Mouse (Mus musculus) thymus, postnatal 4 days (tissue): ENCODE data around the gene Arhgap40.

ENCODE experiments used
- DNase-seq: peaks from one replicate; pipeline ENCODE4 v3.0.0; 2021

The Arhgap40 gene

DNA sequence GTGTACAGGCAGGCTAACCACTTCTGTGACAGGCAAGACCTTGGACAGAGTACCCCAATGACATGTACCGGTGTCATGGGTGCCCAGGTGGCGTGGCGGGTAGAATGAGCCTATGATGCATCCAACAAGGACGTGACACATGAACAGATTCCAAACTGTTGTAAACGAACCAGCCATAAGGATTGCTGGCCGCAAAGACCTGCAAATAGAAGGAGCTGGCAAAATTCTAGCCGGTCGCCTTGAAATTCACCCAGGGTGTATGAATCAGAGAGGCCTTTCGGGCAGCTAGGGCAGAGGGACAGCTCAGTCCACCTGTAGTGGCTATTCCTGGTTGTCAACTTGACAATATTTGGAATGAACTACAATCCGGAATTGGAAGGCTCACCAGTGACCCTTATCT is 41.8 kb downstream of the Arhgap40 start:
- DNase-seq, result no peak

DNA sequence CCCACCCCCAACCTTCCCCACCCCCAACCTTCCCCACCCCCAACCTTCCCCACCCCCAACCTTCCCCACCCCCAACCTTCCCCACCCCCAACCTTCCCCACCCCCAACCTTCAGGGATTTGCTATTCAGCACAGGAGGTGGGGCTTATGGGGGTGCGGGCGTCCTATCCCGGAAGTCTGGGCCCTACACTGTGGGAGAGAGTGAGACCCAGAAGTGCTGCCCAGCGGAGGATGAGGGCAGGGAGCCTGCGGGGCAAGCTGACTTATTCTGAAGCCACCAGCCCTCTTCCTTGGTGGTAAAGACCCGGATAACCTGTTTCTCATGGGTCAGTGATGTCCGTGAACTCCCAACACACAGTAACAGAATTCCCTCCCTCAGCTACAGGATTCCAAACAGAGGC is 42.7 kb downstream of the Arhgap40 start:
- peak; percentile 31 for DNase-seq

DNA sequence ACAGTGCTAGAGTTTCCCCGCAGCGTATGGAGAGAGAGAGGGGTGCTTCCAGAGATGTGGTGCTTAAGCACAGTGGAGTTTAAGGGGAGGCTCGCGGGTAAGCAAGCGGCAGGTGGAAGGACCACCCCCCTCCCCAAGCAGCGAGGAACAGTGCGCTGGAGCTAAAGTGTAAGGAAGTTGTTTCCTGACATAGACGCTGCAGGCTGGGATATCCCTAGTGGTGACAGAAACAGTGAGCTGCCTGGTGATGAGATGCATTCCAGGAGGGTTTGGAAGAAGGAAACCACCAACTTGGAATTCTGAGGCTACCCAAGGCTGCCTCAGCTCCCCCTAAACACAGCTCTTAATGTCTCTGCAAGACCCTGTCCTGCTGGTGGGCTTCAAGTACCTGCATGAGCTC is 43.2 kb downstream of the Arhgap40 start:
- DNase-seq, result no peak

DNA sequence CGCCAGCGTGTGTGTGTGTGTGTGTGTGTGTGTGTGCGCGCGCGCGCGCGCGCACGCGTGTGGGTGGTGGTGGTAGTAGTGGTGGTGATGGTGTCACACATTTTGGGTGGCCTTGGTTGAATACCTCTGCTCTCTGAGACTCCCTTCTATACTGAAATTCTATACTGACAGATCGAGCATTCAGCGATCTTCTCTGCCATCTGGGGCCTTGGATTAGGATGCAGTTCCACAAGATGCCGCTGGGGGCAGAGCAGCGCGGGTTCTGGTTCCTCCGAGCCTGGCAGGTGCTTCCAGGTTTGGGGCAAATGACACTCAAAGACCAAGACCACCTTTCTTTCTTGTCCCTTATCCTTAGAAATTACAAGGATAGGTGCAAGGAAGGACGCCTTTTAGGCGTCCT is 43.6 kb downstream of the Arhgap40 start:
- DNase-seq, result peak; percentile 87

DNA sequence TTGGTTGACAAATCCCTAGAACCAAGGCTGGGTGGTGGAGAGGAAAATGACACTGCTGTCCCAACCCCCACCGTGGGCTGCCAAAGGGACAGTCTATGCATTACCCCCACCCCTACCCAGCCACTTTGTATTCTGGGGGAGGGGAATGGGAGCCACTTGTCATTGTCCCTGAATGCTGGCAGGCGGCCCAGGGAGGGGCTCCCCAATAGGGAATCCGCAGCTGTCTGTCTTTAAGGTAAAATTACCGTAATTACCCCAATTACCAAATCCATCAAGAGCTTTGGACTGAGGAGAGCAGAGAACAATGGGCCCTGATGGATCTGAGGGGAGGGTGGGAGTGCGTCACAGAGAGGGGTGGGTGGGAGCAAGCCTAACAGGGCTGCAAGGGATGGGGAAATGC is 44.2 kb downstream of the Arhgap40 start:
- no peak for DNase-seq

DNA sequence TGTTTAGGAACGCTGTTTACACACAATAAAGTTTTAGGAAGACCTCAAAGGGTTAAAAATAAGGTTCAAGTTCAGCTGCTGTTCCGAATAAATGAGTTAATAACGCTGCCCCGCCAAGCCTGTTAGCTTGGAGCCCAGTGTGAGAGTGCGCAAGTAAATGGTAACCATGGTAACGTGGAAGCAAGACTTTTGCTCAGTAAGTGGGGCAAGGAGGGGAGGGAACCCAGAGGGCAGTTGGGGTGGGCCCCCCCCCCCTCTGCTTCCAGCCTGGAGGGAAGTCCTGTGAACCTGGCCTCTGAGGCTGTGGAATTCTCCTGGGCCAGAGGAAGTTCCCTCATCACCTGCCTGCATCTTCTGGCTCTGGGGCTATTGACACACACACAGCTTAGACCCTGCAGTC is 47.3 kb downstream of the Arhgap40 start:
- no peak for DNase-seq

DNA sequence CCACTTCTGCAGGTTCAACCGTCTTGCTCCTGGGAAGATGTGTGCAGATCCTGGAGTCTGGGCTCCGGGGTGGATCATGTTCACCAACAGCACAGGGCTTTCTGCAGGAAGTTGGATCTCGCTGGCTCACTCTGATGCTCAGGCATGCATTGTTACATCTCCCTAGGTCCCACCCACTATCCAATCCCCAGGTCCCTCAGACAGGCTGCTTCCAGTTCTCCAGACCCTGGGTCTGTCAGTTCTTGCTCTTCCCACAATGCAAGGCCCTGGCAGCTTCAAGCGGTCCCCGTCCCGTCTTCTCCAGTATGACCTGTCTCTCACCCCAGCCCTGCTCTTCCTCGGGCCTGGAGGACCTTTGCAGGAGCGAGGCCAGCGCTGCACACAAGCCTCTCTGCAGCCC is 48.2 kb downstream of the Arhgap40 start:
- DNase-seq, result no peak

DNA sequence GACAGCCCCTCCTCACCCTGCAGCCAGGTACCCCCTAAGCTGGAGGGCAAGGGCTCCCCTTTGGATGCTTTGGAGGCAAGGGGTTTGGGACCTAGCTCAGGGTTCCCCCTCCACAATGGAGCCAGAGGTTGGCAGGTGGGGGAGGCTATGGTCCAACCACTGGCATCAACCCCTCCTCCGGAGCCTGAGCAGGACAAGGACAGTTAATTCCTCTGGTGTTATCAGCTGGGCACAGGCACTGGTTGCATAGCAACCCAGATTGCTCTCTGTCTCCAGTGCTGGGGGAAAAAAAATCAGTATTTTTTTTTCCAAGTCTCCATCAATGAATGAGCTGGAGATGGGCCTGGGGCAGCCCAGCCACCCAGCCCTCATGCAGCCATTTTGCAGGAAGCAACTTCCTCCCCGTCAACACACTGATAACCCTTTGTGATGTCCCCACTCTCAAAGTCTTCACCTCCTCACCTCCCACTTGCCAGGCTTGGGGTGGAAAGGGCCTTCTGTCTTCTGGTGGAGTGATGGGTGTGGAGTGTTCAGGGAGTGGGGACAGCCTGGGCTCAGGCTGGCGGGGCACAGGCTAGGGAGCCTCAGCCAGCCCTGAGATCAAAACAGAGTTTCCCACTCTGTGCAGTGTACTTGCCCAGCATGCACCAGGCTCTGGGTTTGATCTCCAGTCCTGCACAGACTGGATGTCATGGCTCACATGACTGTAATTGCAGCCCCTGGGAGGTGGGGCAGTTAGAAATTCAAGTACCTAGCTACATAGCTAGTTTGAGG is 49.0 kb downstream of the Arhgap40 start:
- no peak for DNase-seq

DNA sequence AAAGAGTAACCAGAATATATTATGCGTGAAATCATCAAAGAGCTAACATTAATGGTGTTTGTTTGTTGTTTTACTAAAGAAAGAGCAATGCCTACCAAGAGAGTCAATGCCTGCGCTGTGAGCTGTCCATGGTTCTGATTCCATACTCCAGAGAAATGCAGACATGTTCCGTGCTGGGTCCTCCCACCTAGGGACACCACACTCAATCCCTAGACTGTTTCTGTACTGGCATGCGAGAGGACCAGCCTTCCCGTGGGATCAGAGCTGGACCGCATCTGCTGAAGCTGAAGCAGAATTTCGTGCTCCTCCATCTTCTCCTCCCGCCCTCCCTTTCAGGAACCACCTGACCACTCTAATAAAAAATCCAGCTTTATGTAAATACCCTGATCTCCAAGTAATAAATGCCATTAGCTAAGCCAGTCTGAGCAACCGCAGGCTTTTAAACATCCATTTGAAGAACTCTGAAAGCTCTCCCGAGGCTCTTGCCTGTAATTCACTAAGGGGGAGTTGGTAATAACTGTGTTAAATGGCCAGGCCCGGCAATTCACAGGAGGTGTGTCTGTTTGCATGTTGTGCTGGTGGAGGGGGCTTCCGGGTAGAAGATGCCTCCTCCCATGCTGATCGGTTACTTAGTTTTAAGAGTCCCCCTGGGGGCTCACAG is 58.0 kb downstream of the Arhgap40 start:
- peak; percentile 54 for DNase-seq

DNA sequence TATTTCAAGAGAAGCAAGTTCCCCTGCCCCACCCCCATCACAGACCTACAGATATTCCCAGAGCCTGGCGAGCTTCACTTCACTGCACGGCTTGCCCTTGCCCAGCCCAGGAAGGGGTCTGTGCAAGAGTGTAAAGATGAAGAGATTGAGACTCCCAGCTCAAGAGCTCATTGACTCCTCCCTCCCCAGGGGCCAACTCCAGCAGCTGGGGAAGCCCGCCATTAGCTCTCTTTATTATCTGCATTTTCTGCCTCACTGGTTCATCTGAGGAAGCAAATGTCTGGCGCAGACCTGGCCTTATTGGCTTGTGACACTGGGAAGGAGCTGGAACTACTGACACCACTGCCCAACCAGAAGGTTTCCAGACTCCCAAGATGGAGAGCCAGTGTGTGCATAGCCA is 67.4 kb downstream of the Arhgap40 start:
- no peak for DNase-seq

DNA sequence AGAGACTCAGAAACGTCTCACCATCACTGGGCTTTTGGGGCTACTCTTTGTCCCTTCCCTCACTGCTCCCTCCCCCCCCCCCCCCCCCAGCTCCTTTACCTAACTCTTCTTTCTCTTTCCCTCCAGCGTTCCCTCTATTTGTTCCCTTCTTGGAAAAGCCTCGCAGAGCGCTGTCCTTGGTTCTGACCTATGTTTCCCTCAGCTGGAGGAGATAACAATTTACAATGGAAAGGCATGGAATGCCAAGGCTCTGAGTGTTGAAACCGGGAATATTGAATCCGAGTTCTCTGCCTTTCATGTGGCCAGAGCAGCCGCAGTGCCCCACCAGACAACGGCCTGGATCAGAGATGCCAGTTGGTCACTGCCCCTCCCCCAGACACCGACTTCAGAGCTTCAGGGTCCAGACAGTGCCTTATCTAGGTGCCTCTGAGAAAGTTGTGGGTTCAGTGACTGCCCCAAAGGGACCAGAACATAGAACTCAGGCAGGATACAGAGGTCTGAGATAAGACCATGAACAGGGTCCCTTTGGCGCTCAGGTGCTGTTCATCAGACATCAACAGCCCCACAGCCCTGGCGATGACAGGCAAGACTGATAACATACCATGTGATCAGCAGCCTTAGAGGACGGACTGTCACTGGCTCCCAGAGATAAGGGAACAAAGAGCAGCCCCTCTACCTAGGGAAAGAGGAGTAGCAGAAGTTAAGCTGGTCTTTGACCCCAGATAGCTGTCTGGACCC is 72.2 kb downstream of the Arhgap40 start:
- no peak for DNase-seq

DNA sequence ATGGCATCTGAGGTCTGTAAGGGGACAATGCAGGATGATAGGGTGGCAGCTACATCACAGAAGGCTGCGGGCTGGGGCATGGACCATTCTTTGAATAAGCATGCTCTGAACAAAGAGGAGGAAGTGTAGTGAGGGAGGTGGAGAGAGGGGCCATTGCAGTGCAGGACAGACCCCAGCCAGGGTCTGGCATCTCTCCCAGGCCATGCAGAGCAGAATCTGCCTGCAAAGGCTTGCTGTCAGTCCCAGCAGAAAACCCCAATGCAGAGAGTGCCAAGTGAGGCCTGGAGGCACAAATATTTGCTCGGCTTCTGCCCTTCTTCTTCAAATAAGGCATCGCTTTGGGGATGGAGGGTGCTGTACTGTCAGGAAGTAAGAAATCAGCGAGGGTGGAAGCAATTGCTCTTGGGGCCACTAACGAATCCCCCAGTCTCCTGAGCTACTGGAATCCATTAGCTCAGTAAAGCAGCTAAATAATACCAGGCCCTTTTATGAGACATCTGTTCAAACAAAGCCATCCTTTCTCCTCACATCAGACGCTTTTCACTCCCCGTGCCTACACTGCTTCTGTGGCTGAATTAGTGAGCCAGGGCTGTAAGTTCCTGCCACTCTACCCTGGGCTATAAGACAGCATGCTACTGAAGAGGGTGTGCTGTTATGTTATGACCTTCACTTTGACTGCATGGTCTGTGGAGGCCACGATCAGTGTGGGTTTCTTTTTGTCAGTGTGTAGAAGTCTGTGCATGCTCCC is 76.1 kb downstream of the Arhgap40 start:
- no peak for DNase-seq

DNA sequence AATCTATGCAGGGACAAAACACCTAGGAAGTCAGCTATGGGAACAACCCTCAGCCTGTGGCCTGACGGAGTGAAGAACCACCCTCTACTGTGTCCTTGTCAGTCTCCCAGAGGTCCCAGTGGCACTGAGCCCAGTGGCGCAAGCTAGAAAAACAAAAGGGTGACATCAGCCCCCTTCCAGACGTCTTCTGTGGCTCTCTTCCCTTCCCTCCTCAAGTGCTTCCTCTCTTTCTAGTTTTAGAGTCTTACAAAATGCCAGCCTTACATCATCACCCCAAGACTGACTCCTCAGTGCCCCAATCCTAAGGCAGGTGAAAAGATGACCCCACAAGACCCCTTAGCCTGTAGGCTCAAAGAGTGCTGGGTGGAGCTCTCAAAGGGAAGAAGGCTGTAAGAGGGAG is 77.9 kb downstream of the Arhgap40 start:
- no peak for DNase-seq

DNA sequence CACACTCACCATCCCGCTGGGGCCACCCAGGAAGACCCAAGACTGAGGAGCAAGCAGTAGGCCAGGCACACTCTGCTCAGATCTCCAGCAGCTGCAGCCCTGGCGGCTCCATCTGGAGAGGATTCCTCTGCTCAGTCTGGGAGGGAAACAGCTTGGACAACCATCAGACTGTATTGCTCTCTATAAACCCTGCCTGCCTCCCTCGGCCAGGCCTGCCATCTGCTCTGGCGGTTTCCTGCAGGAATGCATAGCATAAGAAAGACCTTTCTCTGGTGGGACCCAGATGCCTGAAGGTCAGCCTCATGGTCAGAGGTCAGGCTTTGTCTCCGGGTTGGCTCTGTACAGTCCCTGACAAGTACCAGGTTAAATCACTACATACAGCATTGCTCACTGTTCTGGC is 78.7 kb downstream of the Arhgap40 start:
- no peak for DNase-seq

DNA sequence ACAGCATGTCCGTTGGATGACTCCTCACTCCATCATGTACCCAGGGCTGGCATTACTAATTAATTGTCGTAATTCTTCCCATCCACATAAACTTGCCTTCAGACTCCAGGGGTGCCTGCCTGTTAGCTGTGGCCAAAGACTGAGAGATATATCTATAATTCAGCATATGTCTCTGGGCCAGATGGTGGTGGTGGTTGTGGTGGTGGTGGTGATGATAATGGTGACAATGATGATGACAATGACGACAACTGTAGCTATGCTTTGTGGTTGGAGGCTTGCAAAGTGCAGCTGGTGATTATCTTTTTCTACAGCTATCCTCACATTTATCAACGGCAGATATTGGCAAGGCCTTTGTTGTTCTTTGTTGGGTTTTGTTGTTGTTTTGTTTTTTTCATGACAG is 80.8 kb downstream of the Arhgap40 start:
- no peak for DNase-seq

DNA sequence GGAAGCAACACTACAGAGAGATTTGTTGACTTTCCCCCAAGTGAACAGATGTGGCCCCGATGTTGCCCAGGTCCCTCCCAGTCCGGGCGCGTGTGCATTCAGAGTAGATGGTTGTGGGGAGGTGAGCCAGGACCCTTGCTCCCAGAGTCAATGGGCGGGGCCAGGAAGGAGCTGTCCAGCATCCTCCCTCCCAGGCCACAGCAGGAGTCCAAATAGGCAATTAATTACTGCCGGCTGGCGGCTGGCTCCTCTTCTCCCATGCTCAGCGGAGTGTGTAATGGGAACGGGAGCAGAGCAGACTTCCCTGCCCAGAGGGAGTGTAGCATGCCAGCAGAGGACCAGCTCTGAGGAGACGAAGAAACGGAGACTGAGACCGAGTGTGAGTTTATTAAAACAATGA is 82.5 kb downstream of the Arhgap40 start:
- peak; percentile 19 for DNase-seq

DNA sequence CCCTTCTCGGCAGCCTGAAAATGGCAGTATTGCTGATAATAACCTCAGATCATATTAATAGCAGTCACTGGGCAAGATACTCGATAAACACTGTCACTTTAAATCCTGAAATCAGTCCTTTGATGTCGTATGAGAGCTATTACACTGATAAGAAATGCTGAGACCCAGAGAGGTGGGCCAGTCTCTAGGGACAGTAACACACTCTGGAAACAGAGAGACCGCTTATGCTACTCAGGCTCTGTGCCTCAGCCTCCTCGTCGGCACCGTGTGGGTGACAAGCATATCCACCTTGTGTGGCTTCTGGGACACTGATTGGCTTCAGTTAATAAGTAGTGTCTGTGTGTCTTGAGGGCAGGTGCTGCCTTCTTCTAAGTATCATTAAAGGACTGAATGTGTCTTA is 83.0 kb downstream of the Arhgap40 start:
- DNase-seq, result no peak

DNA sequence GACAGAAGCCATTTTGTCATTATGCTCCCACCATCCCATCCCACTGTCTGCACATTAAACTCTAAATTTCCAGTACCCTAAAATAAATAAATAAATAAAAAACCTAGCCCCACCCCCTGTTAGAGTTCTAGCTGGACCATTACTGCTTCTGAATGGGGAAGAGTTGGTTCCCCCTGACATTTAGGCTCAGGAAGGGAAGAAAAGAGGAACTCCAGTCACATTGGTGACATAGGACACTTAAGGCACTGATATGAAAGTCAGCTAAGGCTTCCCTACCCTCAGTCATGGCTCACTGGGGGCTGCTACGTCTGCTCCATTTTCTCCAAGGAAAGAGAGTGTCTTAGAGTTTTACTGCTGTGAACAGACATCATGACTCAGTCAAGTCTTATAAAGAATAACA is 84.2 kb downstream of the Arhgap40 start:
- no peak for DNase-seq
